Mouse (Mus musculus): Measurements from ENCODE around the gene Ulk4.

The Ulk4 gene

GRCm38 (mm10) chr9:121299223-121299755, 22.3 kb upstream of the Ulk4 start:
- DNase-seq = no peak

- DNase-seq = peak; percentile 51 to 69
Measured at GRCm38 (mm10) chr9:121298411-121299091, 21.6 kb upstream of the Ulk4 start.

- peak in 1 of 2 experiments; percentile 43 for DNase-seq
Measured at GRCm38 (mm10) chr9:121298065-121298398, 21.0 kb upstream of the Ulk4 start.

- peak; percentile 56 to 84 for DNase-seq
Measured at GRCm38 (mm10) chr9:121297171-121298064, 20.4 kb upstream of the Ulk4 start, which contains the start of gene Trak1. TSS of gene Trak1 (plus strand) at chr9:121297502.

- no peak for DNase-seq
Measured at GRCm38 (mm10) chr9:121295221-121295620, 18.2 kb upstream of the Ulk4 start.

- DNase-seq = no peak
Measured at GRCm38 (mm10) chr9:121293187-121293586, 16.2 kb upstream of the Ulk4 start.

- no peak for DNase-seq
Measured at GRCm38 (mm10) chr9:121291275-121291674, 14.3 kb upstream of the Ulk4 start.

GRCm38 (mm10) chr9:121286325-121286901, 9.4 kb upstream of the Ulk4 start:
- no peak for DNase-seq

- DNase-seq = peak; percentile 87 to 93
Measured at GRCm38 (mm10) chr9:121285341-121286324, 8.6 kb upstream of the Ulk4 start.

GRCm38 (mm10) chr9:121284422-121284821, 7.4 kb upstream of the Ulk4 start:
- DNase-seq = peak in 1 of 2 experiments; percentile 67

GRCm38 (mm10) chr9:121283620-121284185, 6.7 kb upstream of the Ulk4 start:
- peak; percentile 32 to 41 for DNase-seq

GRCm38 (mm10) chr9:121281891-121282290, 4.9 kb upstream of the Ulk4 start:
- no peak for DNase-seq

GRCm38 (mm10) chr9:121279216-121279615, 2.2 kb upstream of the Ulk4 start:
- DNase-seq = no peak

- DNase-seq = no peak
Measured at GRCm38 (mm10) chr9:121276745-121277117, 266 bp downstream of the Ulk4 start.

GRCm38 (mm10) chr9:121271561-121271960, 5.4 kb downstream of the Ulk4 start:
- DNase-seq = no peak

- no peak for DNase-seq
Measured at GRCm38 (mm10) chr9:121271149-121271548, 5.8 kb downstream of the Ulk4 start.

GRCm38 (mm10) chr9:121265307-121265706, 11.7 kb downstream of the Ulk4 start:
- DNase-seq = no peak

- no peak for DNase-seq
Measured at GRCm38 (mm10) chr9:121257106-121257505, 19.9 kb downstream of the Ulk4 start.

GRCm38 (mm10) chr9:121254761-121255160, 22.2 kb downstream of the Ulk4 start:
- DNase-seq = no peak

- no peak for DNase-seq
Measured at GRCm38 (mm10) chr9:121253983-121254382, 23.0 kb downstream of the Ulk4 start.

GRCm38 (mm10) chr9:121250854-121251253, 26.1 kb downstream of the Ulk4 start:
- no peak for DNase-seq

- DNase-seq = peak in 1 of 2 experiments; percentile 22
Measured at GRCm38 (mm10) chr9:121249805-121250204, 27.2 kb downstream of the Ulk4 start.
